Mouse (Mus musculus) ES-E14 (cell line): Measurements from ENCODE around the gene Csnk2a1.

Source experiments
- CHD2 ChIP-seq: IDR thresholded peaks from 2 replicates; pipeline ENCODE4 v1.6.1; 2014; ENCODE audit warnings: mild to moderate bottlenecking, low read depth, low read length, inconsistent platforms
- HCFC1 ChIP-seq: IDR thresholded peaks from 2 replicates; pipeline ENCODE4 v1.6.1; 2012; ENCODE audit warnings: low read length, inconsistent platforms, borderline replicate concordance; ENCODE audit not compliant: insufficient read depth
- MAFK ChIP-seq: IDR thresholded peaks from 2 replicates; pipeline ENCODE4 v1.6.1; 2014; ENCODE audit warnings: mild to moderate bottlenecking, low read depth, low read length, inconsistent platforms; ENCODE audit not compliant: insufficient read depth
- ZC3H11A ChIP-seq: IDR thresholded peaks from 2 replicates; pipeline ENCODE4 v1.6.1; 2012; ENCODE audit warnings: low read depth, mild to moderate bottlenecking, inconsistent platforms, low read length, borderline replicate concordance

DNA sequence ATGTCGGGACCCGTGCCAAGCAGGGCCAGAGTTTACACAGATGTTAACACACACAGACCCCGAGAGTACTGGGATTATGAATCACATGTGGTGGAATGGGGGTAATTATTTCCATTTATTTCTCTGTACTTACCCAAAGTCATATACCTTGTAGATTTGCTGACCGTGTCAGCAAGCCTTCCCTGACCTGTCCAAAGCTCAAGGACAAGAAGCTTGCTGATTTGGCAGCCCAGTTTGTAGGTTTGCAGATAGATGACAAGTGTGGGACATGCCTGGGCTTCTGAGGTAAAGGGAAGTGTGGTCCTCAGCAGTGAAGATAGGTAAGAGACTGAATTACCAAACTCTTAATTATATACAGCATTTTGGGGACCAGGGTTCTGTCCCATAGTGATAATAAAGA lies 23.9 kb downstream of the Csnk2a1 start:
- no peak for TF ChIP-seq ZC3H11A
- no peak for TF ChIP-seq CHD2
- TF ChIP-seq HCFC1: no peak
- no peak for TF ChIP-seq MAFK
